Mouse (Mus musculus) cerebellum, adult 2 months (tissue): ENCODE data around the gene Ddx39b. TPM values are rescaled to one million over a fixed set of nuclear protein-coding genes. Genes with fewer than 3 reads are reported as not detected.
A peak's percentile ranks its signal among the peaks of the same experiment; 100 is the strongest.

Experiments used
- DNase-seq, 2 experiments: peaks; one replicate each; pipeline ENCODE4 v3.0.0; 2021
- H3K27ac ChIP-seq: fragments of 200-500 bp; 2 replicates; pipeline ENCODE4 v1.5.1; 2012; ENCODE audit warnings: low read length, control low read depth, inconsistent platforms; ENCODE audit not compliant: insufficient read depth
- H3K27me3 ChIP-seq: fragments of 200-500 bp; 2 replicates; pipeline ENCODE4 v1.6.1; 2012; ENCODE audit warnings: inconsistent platforms, mild to moderate bottlenecking, low read length, moderate library complexity; ENCODE audit not compliant: control insufficient read depth, insufficient read depth
- H3K4me1 ChIP-seq: fragments of 200-500 bp; 2 replicates; pipeline ENCODE4 v1.6.1; 2011; ENCODE audit warnings: low read length; ENCODE audit not compliant: control insufficient read depth, insufficient read depth
- H3K4me3 ChIP-seq: fragments of 200-500 bp; replicated peaks from 2 replicates; pipeline ENCODE3; 2011; ENCODE audit warnings: mild to moderate bottlenecking, low read depth, low read length, control low read depth; ENCODE audit not compliant: insufficient read depth
- CTCF ChIP-seq: fragments of 200-500 bp; IDR thresholded peaks from 2 replicates; pipeline ENCODE4 v1.5.1; 2011; ENCODE audit warnings: low read depth, mild to moderate bottlenecking, control low read depth, low read length, moderate library complexity, borderline replicate concordance; ENCODE audit not compliant: insufficient read depth
- POLR2A ChIP-seq: fragments of 200-500 bp; IDR thresholded peaks from 2 replicates; pipeline ENCODE4 v1.6.1; 2011; ENCODE audit warnings: low read length, control low read depth, borderline replicate concordance; ENCODE audit not compliant: insufficient read depth
- WGBS: fragments of 180-500 bp; shearing (Covaris S2); methylation state at CpG from one replicate; pipeline ENCODE4 v1.1.7; 2018; 5-methylcytosine and 5-hydroxymethylcytosine counted together
- polyA plus RNA-seq: library from polyadenylated mRNA; depleted of rRNA; stranded (reverse); fragments of >200 nt; gene quantifications from 2 replicates; pipeline ENCODE4 v1.2.3, GENCODE M21; 2012

Gene Ddx39b
- polyA plus RNA-seq, 1 experiment, result 438 TPM

DNA sequence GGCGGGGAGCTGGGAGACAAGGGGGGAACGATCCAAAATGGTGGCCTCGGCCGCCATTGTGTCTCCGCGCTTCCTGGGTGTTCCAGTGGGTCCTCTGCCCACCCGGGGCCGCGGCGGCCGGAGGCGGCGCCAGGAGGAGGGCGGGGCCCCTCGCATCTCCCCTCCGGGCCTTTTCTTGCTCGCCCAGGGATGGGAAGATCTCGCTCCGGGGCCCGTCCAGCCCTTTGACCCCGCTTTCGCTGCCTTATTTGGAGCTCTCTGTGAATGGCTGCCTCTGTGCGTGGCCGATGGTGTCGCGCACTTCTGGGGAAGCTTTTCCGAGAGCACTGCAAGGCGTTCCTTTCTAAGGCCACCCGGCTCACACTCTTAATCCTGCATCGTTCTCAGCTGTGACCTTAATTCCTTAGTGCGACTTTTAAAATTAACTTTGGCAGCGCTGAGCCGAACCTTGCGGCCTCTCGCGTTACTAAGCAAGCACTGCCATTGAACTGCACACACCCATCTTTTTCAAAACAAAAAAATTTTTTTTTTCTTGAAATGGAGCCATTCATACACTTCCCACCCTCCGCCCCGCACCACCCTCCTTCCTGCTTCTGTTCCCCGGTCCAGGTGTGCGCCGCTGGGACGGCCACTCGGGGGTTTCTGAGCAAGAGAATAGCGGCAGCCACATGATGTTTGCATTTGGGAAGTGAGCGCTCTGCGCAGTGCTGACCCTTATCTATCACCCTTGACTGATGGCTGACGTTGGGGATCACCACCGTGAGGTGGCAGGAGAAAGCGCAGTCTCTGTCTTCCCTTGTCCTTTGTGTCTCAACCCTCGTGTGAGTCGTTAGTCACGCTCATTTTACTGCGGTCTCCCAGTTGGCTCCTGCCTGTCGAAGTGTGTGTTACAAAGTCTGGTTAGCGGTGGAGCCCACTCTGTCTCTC is 732 bp downstream of the Ddx39b start:
- Histone ChIP-seq H3K27me3 (no peaks in the 10 kb centered on the region), H3K4me3 (peak overlapping the region; percentile 77), H3K4me1 (peaks cover 27% of the 10 kb centered on the region), H3K27ac (peak overlapping the region; percentile 91)
- DNase-seq, result peak; percentile 49 to 56
- under 1% methylated on average over 55 of the region's 55 CpGs for WGBS
- TF ChIP-seq POLR2A (peak; percentile 7; the same call in 1 of the 2 replicates), CTCF (no peak)

DNA sequence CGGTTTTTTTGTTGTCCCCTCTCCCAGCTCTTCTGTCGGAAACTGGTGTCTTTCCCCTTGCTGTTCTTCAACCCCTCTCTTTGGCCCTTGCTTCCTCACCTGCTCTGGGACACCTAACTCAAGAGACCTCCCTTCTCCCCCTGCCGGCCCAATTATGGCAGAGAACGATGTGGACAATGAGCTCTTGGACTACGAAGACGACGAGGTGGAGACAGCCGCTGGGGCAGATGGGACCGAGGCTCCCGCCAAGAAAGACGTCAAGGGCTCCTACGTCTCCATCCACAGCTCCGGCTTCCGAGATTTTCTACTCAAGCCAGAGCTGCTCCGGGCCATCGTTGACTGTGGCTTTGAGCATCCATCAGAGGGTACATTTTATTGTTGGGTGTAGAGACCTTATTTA is 1.5 kb downstream of the Ddx39b start:
- peak overlapping the region; percentile 77 for H3K4me3 ChIP-seq
- H3K27ac ChIP-seq, result no peak overlapping the region
- no peaks in the 10 kb centered on the region for H3K27me3 ChIP-seq
- peak; percentile 70 to 74 for DNase-seq
- under 1% methylated on average over 16 of the region's 16 CpGs for WGBS
- H3K4me1 ChIP-seq, result peaks cover 25% of the 10 kb centered on the region
- no peak for TF ChIP-seq CTCF
- no peak for TF ChIP-seq POLR2A

DNA sequence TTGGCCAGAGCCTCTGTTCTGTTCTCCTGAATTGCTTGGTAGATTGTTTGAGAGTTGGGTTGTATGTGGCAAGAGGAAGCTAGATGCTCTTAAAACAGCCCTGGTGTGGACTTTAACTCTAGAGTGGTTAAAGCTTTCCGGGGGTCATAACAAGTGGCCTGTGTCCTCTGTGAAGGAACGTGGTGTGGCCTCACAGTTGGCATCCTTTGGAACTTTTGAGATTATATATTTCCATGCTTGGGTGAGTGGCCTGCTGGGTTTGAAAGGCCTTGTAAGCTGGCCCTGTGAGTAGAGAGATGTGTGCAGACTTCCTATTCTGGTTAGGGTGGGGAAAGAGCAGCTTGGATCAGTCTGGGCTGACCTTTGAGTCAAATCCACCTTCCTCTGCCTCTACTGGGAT is 3.5 kb downstream of the Ddx39b start:
- no peak for DNase-seq
- 37% methylated on average over 2 of the region's 2 CpGs for WGBS
- H3K27me3 ChIP-seq, result no peaks in the 10 kb centered on the region
- TF ChIP-seq POLR2A, result no peak
- no peak for TF ChIP-seq CTCF
- H3K4me3 ChIP-seq, result no peak overlapping the region
- H3K4me1 ChIP-seq, result peaks cover 25% of the 10 kb centered on the region
- no peak overlapping the region for H3K27ac ChIP-seq

DNA sequence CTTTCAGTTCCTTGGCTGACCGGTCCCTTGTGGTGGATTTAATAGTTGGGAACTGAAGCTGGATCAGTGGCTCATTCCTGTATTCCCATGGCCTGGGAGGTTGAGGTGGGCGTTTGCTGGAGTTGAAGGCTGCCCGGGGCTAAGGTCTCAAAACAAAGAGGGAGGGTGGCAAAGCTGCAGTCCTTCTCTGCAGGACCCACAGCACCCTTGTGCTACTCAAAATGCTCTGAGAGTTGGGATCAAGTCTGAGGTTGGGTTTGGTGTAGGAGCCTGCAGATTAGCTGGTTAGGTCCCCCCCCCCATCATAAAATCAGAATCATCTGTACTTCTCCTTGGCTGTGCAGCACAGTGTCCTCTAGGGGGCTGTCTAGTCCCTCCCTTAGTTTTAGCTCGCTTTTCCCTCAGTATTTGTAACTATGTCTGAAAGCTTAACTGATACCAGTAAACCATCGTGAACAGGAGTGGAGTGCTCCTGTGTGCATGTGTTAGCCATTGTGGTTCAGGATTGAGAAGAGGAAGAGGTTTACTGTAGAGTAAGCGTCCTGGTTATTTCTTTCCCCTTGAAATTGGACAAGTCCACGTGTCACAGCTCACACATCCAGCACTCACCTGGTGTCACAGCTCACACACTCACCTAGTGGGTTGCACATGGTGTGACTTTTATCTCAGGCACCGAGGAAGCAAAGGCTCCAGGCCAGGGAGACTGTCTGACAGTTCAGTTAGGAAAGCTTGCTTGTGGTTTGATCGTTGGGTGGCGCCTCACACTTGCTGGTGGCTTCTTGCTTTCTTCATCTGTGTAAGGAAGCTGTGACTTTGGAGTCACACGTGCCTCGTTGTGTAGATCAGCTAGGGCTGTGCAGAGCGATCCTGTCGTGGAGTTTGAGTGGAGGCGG is 4.4 kb downstream of the Ddx39b start:
- Histone ChIP-seq H3K4me3 (no peak overlapping the region), H3K27ac (no peak overlapping the region), H3K27me3 (no peaks in the 10 kb centered on the region), H3K4me1 (peaks cover 24% of the 10 kb centered on the region)
- WGBS, result 59% methylated on average over 15 of the region's 15 CpGs
- DNase-seq, result no peak
- TF ChIP-seq CTCF (peak; percentile 48; the same call in 1 of the 2 replicates), POLR2A (no peak)

DNA sequence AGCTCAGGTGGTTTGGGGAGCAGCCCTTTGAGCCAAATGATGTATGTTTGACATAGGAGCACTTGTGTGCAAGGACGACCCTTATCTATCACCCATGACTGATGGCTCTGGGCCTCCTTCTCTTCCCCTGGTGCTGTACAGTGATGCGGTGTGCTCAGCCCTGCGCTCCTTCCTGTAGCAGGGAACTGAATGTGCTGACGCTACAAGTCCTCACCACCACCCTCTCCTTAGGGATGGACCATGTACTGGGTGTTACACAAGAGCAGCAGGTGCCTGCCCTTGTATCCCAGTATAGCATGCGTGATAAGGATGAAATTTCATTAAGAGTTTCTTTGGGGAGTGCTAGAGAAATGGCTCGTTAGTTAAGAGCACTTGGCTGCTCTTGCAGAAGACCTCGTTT is 5.6 kb downstream of the Ddx39b start:
- Histone ChIP-seq H3K4me1 (peaks cover 28% of the 10 kb centered on the region), H3K27ac (no peak overlapping the region), H3K27me3 (no peaks in the 10 kb centered on the region), H3K4me3 (no peak overlapping the region)
- DNase-seq, result no peak
- 78% methylated on average over 7 of the region's 7 CpGs for WGBS
- no peak for TF ChIP-seq POLR2A
- no peak for TF ChIP-seq CTCF

DNA sequence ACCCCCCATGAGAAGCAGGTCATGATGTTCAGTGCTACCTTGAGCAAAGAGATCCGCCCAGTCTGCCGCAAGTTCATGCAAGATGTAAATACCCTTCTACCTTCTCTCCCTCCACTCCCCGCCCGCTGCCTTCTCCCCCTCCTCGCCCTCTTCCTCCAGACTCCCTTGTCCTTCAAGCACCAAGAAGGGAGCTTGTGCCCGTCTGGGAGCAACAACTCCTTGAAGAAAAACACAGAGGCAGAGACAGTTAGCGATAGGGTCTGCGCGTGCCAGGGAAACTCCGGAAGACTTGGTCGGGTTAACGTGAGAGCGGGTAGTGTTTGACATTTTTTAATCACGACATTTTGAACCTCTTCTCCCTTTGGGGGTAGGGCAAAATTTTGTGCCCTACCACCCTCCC is 7.4 kb downstream of the Ddx39b start:
- Histone ChIP-seq H3K27ac (no peak overlapping the region), H3K4me3 (no peak overlapping the region), H3K4me1 (peaks cover 38% of the 10 kb centered on the region), H3K27me3 (no peaks in the 10 kb centered on the region)
- WGBS, result 82% methylated on average over 14 of the region's 14 CpGs
- TF ChIP-seq POLR2A (no peak), CTCF (no peak)
- DNase-seq, result no peak

DNA sequence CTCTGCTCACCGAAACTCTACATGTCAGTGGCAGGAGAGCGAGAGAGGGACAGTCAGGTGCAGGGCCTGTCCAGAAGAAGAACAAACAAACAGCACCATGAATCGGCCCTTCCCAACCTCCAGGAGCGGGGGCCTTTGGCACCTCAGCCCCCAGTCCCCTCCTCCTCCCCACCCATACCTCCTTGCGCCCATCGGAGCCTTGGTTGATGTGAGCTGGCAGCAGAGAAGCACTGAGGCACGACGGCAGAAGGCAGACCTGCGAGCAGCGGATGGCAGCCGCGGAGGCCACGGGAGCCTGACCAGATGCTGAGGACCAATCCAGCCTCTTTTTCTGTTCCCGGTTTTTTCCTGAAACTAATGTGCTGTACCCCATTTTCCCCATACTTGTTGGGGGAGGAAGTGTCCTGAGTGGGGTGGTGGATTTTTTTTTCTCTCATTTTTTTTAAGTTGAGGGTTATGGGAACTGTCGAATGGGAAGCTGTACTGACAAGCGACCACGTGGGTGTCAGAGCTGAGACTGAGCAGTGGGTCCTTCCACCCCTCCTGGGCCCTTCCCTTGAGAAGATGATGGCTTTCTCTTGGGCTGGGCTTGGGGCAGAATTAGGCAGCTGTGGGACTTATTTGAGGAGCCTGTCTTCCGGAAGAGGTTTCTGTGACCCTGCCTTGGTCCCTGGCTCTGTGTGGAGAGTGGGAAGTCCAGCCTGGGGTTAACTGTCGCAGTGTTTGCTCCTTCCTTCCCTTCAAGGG is 8.1 kb downstream of the Ddx39b start:
- 52% methylated on average over 19 of the region's 19 CpGs for WGBS
- no peak for DNase-seq
- Histone ChIP-seq H3K4me3 (no peak overlapping the region), H3K27ac (no peak overlapping the region), H3K27me3 (no peaks in the 10 kb centered on the region), H3K4me1 (peaks cover 31% of the 10 kb centered on the region)
- TF ChIP-seq CTCF, result no peak
- TF ChIP-seq POLR2A, result no peak
